Mouse (Mus musculus): Measurements from ENCODE around the gene Slc16a2.

GRCm38 (mm10) chrX:103828836-103829235 is 7.1 kb upstream of the Slc16a2 start:
- TF ChIP-seq CTCF (IDR thresholded peaks at IDR 0.05; ENCODE audit: control insufficient read depth, insufficient read depth, insufficient read length): no peak
- no peak for TF ChIP-seq USF1 (IDR thresholded peaks at IDR 0.05; ENCODE audit: low read depth)
- no peak for TF ChIP-seq MAX (IDR thresholded peaks at IDR 0.05)
- no peak for TF ChIP-seq MYOD1 (IDR thresholded peaks at IDR 0.05; ENCODE audit: control insufficient read depth, insufficient read length, low read depth)
- no peak for TF ChIP-seq MYOG (IDR thresholded peaks at IDR 0.05; ENCODE audit: control insufficient read depth, extremely low read depth, insufficient read length)
- no peak for TF ChIP-seq CEBPB (IDR thresholded peaks at IDR 0.05; ENCODE audit: low read depth)

All from C2C12 (cell line).